Mouse (Mus musculus) kidney, postnatal 0 days (tissue): ENCODE measurements around the gene Col4a2. TPM values are rescaled to one million over a fixed set of nuclear protein-coding genes. Genes with fewer than 3 reads are reported as not detected.
"Not testable (repeated sequence)": the region's sequence is repeated elsewhere in the genome, so short reads cannot be mapped to it uniquely, and the experiment has no call there.

ENCODE experiments used
- ATAC-seq: fragments of 200-750 bp; cut with Nextera tagmentation; replicated peaks from 2 replicates; pipeline ENCODE4 v1.8.0; 2017; ENCODE audit warnings: low read depth, moderate number of reproducible peaks, moderate TSS enrichment, moderate library complexity; ENCODE audit not compliant: low FRiP score
- DNase-seq: peaks from one replicate; pipeline ENCODE4 v3.0.0-alpha.2; 2016; ENCODE audit warnings: low spot score
- H3K27ac ChIP-seq: fragments of 300-500 bp; sonication (generic); 2 replicates; pipeline ENCODE4 v1.5.1; 2014; ENCODE audit warnings: mild to moderate bottlenecking
- H3K27me3 ChIP-seq: fragments of 300-500 bp; sonication (generic); 2 replicates; pipeline ENCODE4 v1.6.1; 2014; ENCODE audit warnings: low read length, mixed read lengths; ENCODE audit not compliant: insufficient read depth
- H3K36me3 ChIP-seq: fragments of 300-500 bp; sonication (generic); 2 replicates; pipeline ENCODE4 v1.6.1; 2014; ENCODE audit warnings: low read length, mixed read lengths; ENCODE audit not compliant: insufficient read depth
- H3K4me1 ChIP-seq: fragments of 300-500 bp; sonication (generic); replicated peaks from 2 replicates; pipeline ENCODE4 v1.6.1; 2014; ENCODE audit warnings: antibody characterized with exemption, low read length, mixed read lengths; ENCODE audit not compliant: insufficient read depth
- H3K4me2 ChIP-seq: fragments of 300-500 bp; sonication (generic); 2 replicates; pipeline ENCODE4 v1.6.1; 2014; ENCODE audit warnings: mild to moderate bottlenecking, low read length, moderate library complexity, mixed read lengths
- H3K4me3 ChIP-seq: fragments of 300-500 bp; sonication (generic); replicated peaks from 2 replicates; pipeline ENCODE4 v1.5.1; 2014; ENCODE audit warnings: low read depth, low read length
- H3K9ac ChIP-seq: fragments of 300-500 bp; sonication (generic); 2 replicates; pipeline ENCODE4 v1.6.1; 2014; ENCODE audit warnings: low read depth, low read length
- H3K9me3 ChIP-seq: fragments of 300-500 bp; sonication (generic); replicated peaks from 2 replicates; pipeline ENCODE4 v1.6.1; 2016; ENCODE audit warnings: low read length, inconsistent platforms, mixed read lengths
- CTCF ChIP-seq: IDR thresholded peaks from 2 replicates; pipeline ENCODE4 v1.5.1; 2016; ENCODE audit warnings: antibody characterized with exemption, low read depth, mild to moderate bottlenecking, moderate library complexity
- WGBS: fragments of 180-500 bp; shearing (Covaris S2); extraction: QIAGEN DNeasy Blood & Tissue Kit; methylation state at CpG from one replicate; pipeline ENCODE4 v1.1.7; 2014; 5-methylcytosine and 5-hydroxymethylcytosine counted together
- polyA plus RNA-seq: library from polyadenylated mRNA; unstranded; fragments of >200 nt; fragmentation: Nextera tagmentation; extraction: Ambion mirVana; gene quantifications from 2 replicates; pipeline ENCODE4 v1.2.1, GENCODE M21; 2015

Col4a2 gene
- polyA plus RNA-seq, 1 experiment from 2014 or later: 140 TPM

- Histone ChIP-seq H3K27me3 (no peaks in the 10 kb centered on the region), H3K27ac (no peak overlapping the region), H3K36me3 (no peaks in the 10 kb centered on the region), H3K9me3 (no peaks in the 10 kb centered on the region), H3K4me2 (no peak overlapping the region), H3K4me1 (peaks cover 3% of the 10 kb centered on the region; the same call in 1 of the 2 replicates), H3K9ac (no peak overlapping the region), H3K4me3 (no peak overlapping the region)
- DNase-seq (peak; percentile 82), ATAC-seq (peak; percentile 57)
- 24% methylated on average over 7 of the region's 7 CpGs for WGBS
- peak; percentile 93 for TF ChIP-seq CTCF
These were observed 173.5 kb downstream of the Col4a2 start for GRCm38 (mm10) chr8:11486142-11486541.

- peaks cover 1% of the 10 kb centered on the region; the same call in 1 of the 2 replicates for H3K4me1 ChIP-seq
- H3K27ac ChIP-seq: no peak overlapping the region
- H3K36me3 ChIP-seq: no peaks in the 10 kb centered on the region
- no peak overlapping the region for H3K4me3 ChIP-seq
- no peaks in the 10 kb centered on the region for H3K27me3 ChIP-seq
- H3K4me2 ChIP-seq: no peak overlapping the region
- H3K9ac ChIP-seq: no peak overlapping the region
- 70% methylated on average over 4 of the region's 4 CpGs for WGBS
- no peak for TF ChIP-seq CTCF
- DNase-seq (no peak), ATAC-seq (no peak)
- H3K9me3 ChIP-seq: no peaks in the 10 kb centered on the region
These were observed 174.6 kb downstream of the Col4a2 start for GRCm38 (mm10) chr8:11487229-11487628.

GRCm38 (mm10) chr8:11492340-11492739 is 179.7 kb downstream of the Col4a2 start:
- 84% methylated on average over 2 of the region's 2 CpGs for WGBS
- DNase-seq, H3K4me1 ChIP-seq: not testable (repeated sequence)

GRCm38 (mm10) chr8:11497017-11497990 is 184.7 kb downstream of the Col4a2 start, which contains the start of gene Naxd:
Gene Naxd, plus strand, starts transcription at chr8:11497506.
- Histone ChIP-seq H3K9me3 (no peaks in the 10 kb centered on the region), H3K9ac (peak within 1 kb of the TSS; percentile 84), H3K4me2 (peak within 1 kb of the TSS; percentile 61), H3K27me3 (no peaks in the 10 kb centered on the region), H3K36me3 (no peaks in the 10 kb centered on the region), H3K4me1 (peaks cover 5% of the 10 kb centered on the region; the same call in 1 of the 2 replicates), H3K4me3 (peak within 1 kb of the TSS; percentile 79), H3K27ac (peak within 1 kb of the TSS; percentile 75)
- DNase-seq (peak; percentile 96), ATAC-seq (peak; percentile 97)
- TF ChIP-seq CTCF: peak; percentile 10; the same call in 1 of the 2 replicates
- 6% methylated on average over 61 of the region's 73 CpGs for WGBS

More at GRCm38 (mm10) chr8:11492340-11492739, 179.7 kb downstream of the Col4a2 start:
- not testable (repeated sequence) for H3K27ac ChIP-seq, ATAC-seq, H3K4me2 ChIP-seq, H3K4me3 ChIP-seq, H3K27me3 ChIP-seq, H3K9me3 ChIP-seq, H3K36me3 ChIP-seq, H3K9ac ChIP-seq

GRCm38 (mm10) chr8:11498281-11498680 is 185.7 kb downstream of the Col4a2 start:
- ATAC-seq (no peak), DNase-seq (no peak)
- Histone ChIP-seq H3K9me3 (no peaks in the 10 kb centered on the region), H3K4me2 (peak overlapping the region; percentile 61), H3K27me3 (no peaks in the 10 kb centered on the region), H3K4me3 (peak overlapping the region; percentile 79), H3K4me1 (peaks cover 5% of the 10 kb centered on the region; the same call in 1 of the 2 replicates), H3K9ac (peak overlapping the region; percentile 84; the same call in 1 of the 2 replicates), H3K27ac (peak overlapping the region; percentile 13; the same call in 1 of the 2 replicates), H3K36me3 (0 out of 2 replicates have a peak, but pooled peaks cover 8% of the 10 kb centered on the region)
- TF ChIP-seq CTCF: no peak
- WGBS: 78% methylated on average over 12 of the region's 12 CpGs

Other genes with a start within 250 kb of the Col4a2 start
- 305 and 310 TPM in 2 replicates for gene Col4a1, start within 50 bp of the Col4a2 start, polyA plus RNA-seq
- 44.3 and 48.0 TPM in 2 replicates for gene Rab20, start 165.9 kb downstream of the Col4a2 start, polyA plus RNA-seq
- gene Naxd, start 184.7 kb downstream of the Col4a2 start, polyA plus RNA-seq: 111 and 115 TPM in 2 replicates
- 16.7 and 17.0 TPM in 2 replicates for gene Cars2, start 238.0 kb downstream of the Col4a2 start, polyA plus RNA-seq
- gene Ing1, start 242.8 kb downstream of the Col4a2 start, polyA plus RNA-seq: 36.3 and 36.9 TPM in 2 replicates